Mouse (Mus musculus) forebrain, embryonic 15.5 days (tissue): ENCODE data around the gene Vmn1r237. TPM values are rescaled to one million over a fixed set of nuclear protein-coding genes. Genes with fewer than 3 reads are reported as not detected.

ENCODE experiments used
- ATAC-seq: fragments of 200-750 bp; cut with Nextera tagmentation; replicated peaks from 2 replicates; pipeline ENCODE4 v1.8.0; 2017; ENCODE audit warnings: mild to moderate bottlenecking, moderate TSS enrichment, moderate library complexity
- H3K27ac ChIP-seq: fragments of 300-500 bp; sonication (generic); replicated peaks from 2 replicates; pipeline ENCODE4 v1.5.1; 2015; ENCODE audit warnings: mild to moderate bottlenecking, inconsistent platforms
- H3K27me3 ChIP-seq: fragments of 300-500 bp; sonication (generic); 2 replicates; pipeline ENCODE4 v1.6.1; 2015; ENCODE audit warnings: inconsistent platforms
- H3K36me3 ChIP-seq: fragments of 300-500 bp; sonication (generic); 2 replicates; pipeline ENCODE4 v1.6.1; 2015; ENCODE audit warnings: mild to moderate bottlenecking, inconsistent platforms
- H3K4me1 ChIP-seq: fragments of 300-500 bp; sonication (generic); 2 replicates; pipeline ENCODE4 v1.6.1; 2015; ENCODE audit warnings: inconsistent platforms
- H3K4me2 ChIP-seq: fragments of 300-500 bp; sonication (generic); replicated peaks from 2 replicates; pipeline ENCODE4 v1.6.1; 2015; ENCODE audit warnings: mild to moderate bottlenecking, inconsistent platforms
- H3K4me3 ChIP-seq: fragments of 300-500 bp; sonication (generic); 2 replicates; pipeline ENCODE4 v1.5.1; 2015; ENCODE audit warnings: mild to moderate bottlenecking, inconsistent platforms
- H3K9ac ChIP-seq: fragments of 300-500 bp; sonication (generic); replicated peaks from 2 replicates; pipeline ENCODE4 v1.6.1; 2015; ENCODE audit warnings: mild to moderate bottlenecking, inconsistent platforms
- H3K9me3 ChIP-seq: fragments of 300-500 bp; sonication (generic); 2 replicates; pipeline ENCODE4 v1.6.1; 2016; ENCODE audit warnings: inconsistent platforms
- WGBS: fragments of 180-500 bp; shearing (Covaris S2); methylation state at CpG from one replicate; pipeline ENCODE4 v1.1.7; 2015; ENCODE audit warnings: mixed read lengths; 5-methylcytosine and 5-hydroxymethylcytosine counted together
- microRNA-seq: library from miRNA; unstranded; fragments of <30 nt; microRNA quantifications from one replicate; pipeline ENCODE4, GENCODE M21; 2016
- polyA plus RNA-seq: library from polyadenylated mRNA; unstranded; fragments of >200 nt; fragmentation: Nextera tagmentation; extraction: Ambion mirVana; gene quantifications from 2 replicates; pipeline ENCODE4 v1.2.1, GENCODE M21; 2015

The Vmn1r237 gene
- polyA plus RNA-seq = not detected in 2 replicates

DNA sequence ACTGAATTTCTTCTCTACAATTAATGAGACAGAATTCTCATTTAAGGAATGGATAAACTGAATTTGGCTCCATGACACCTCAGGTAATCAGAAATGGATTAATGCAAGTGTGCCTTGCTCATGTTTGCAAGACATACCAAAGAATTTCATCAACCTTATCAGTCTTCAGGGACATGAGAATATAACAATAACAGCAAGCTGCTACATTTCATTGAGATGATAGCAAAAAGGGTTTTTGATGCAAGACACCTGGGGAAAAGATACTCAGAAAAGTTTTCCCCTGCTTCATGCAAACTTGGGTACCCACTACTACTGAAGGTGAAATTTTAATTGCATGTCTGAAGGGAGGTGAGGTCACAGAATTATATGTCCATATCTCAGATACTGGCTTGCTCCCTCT, at the start of gene Vmn1r237:
Gene Vmn1r237, plus strand, starts transcription at position 301 of the 400 bp plus-strand sequence.
- no peak within 1 kb of the TSS for H3K4me2 ChIP-seq
- no peaks in the 10 kb centered on the region for H3K27me3 ChIP-seq
- no peaks in the 10 kb centered on the region for H3K4me1 ChIP-seq
- no peak within 1 kb of the TSS for H3K4me3 ChIP-seq
- H3K9ac ChIP-seq = no peak within 1 kb of the TSS
- no peaks in the 10 kb centered on the region for H3K36me3 ChIP-seq
- ATAC-seq = no peak
- H3K9me3 ChIP-seq = peaks cover 7% of the 10 kb centered on the region; the same call in 1 of the 2 replicates
- no peak within 1 kb of the TSS for H3K27ac ChIP-seq

DNA sequence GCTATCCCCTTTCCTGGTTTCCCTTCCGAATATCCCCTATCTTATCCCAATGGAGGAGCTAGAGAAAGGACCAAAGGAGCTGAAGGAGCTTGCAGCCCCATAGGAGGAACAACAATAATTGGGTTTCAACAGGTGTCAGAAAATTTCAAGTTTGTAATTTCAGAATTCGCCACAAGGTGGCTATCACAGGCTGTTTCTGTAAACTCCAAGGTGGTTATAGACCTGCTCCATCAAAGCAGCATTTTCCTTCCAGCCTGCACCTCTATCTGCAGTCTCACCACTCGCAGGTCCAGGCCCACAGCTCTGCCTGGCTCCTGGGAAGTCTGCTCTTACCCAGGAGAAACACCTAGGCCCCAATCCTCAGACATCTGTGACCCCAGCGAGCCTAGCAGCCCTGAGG, 39.6 kb upstream of the Vmn1r237 start:
- H3K27me3 ChIP-seq = no peaks in the 10 kb centered on the region
- no peaks in the 10 kb centered on the region for H3K9me3 ChIP-seq
- H3K4me1 ChIP-seq = no peaks in the 10 kb centered on the region
- H3K9ac ChIP-seq = no peak overlapping the region
- no peaks in the 10 kb centered on the region for H3K36me3 ChIP-seq
- WGBS = 17% methylated on average over 4 of the region's 4 CpGs
- H3K4me3 ChIP-seq = no peak overlapping the region
- no peak overlapping the region for H3K27ac ChIP-seq
- no peak overlapping the region for H3K4me2 ChIP-seq
- no peak for ATAC-seq

DNA sequence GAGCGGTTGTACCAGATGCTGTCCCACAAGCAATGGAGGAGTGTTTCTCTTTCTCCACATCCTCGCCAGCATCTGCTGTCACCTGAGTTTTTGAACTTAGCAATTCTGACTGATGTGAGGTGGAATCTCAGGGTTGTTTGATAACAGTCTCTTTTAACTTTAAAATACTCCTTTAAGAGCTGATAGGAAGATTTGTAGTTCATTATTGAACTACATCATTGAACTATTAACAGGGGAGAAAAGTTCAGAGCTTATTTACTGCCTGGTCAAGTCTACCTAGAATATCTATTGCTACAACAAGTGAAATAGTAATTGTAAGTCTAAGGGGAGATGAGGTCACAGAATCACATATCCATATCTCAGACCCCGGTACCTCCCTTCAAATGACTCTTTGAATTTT, 29.0 kb upstream of the Vmn1r237 start, which contains the start of gene Vmn1r236:
Gene Vmn1r236, plus strand, starts transcription at position 301 of the 400 bp plus-strand sequence.
- Histone ChIP-seq H3K9ac (no peak within 1 kb of the TSS), H3K4me1 (no peaks in the 10 kb centered on the region), H3K27me3 (no peaks in the 10 kb centered on the region), H3K36me3 (no peaks in the 10 kb centered on the region), H3K4me3 (no peak within 1 kb of the TSS), H3K9me3 (no peaks in the 10 kb centered on the region), H3K4me2 (no peak within 1 kb of the TSS), H3K27ac (no peak within 1 kb of the TSS)
- WGBS = 82% methylated on average over 3 of the region's 3 CpGs
- ATAC-seq = no peak

DNA sequence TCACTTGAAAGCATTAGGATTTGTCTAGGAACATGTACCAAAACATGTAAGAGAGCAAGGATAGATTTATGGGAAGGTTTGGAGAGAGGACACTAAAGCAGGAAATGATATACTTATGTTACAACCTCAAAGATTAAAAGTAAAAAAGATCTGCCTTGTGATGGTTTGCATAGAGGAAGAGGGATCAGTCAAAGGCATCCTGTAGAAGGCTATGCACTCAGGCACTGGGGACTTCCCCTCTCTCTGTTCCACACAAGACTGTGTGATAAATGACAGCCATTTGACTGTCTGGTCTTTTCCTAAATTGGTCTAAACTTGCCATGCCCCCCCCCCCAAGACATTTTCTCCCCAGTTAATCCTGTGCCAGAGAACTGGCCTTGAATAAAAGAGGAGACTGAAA, 27.3 kb upstream of the Vmn1r237 start:
- H3K4me1 ChIP-seq = no peaks in the 10 kb centered on the region
- no peak overlapping the region for H3K9ac ChIP-seq
- H3K4me2 ChIP-seq = no peak overlapping the region
- no peaks in the 10 kb centered on the region for H3K9me3 ChIP-seq
- no peak for ATAC-seq
- no peaks in the 10 kb centered on the region for H3K36me3 ChIP-seq
- no peaks in the 10 kb centered on the region for H3K27me3 ChIP-seq
- H3K27ac ChIP-seq = no peak overlapping the region
- no peak overlapping the region for H3K4me3 ChIP-seq

DNA sequence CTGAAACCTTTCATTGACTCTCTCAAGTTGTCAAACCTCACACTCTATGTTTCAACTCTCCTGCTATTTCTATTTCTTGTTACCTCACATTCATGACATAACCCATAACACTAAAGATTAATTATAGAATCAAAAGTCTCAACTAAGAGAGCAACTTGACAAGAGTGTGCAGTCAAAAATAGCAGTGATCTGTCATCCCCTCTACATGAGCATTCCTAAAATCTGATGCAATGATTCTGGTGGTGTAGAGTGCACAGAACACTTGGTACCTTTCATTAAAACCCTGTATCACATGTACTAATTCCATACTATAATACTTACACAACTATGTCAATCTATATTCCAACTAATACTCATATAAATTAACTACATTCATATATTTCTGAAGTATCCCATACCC, 22.0 kb upstream of the Vmn1r237 start:
- Histone ChIP-seq H3K4me2 (no peak overlapping the region), H3K4me3 (no peak overlapping the region), H3K27ac (no peak overlapping the region), H3K27me3 (no peaks in the 10 kb centered on the region), H3K4me1 (no peaks in the 10 kb centered on the region), H3K9me3 (no peaks in the 10 kb centered on the region), H3K9ac (no peak overlapping the region), H3K36me3 (no peaks in the 10 kb centered on the region)
- ATAC-seq = no peak

Small RNA genes lying within 50 kb of the gene (microRNA-seq; reads per million reads assigned to microRNA genes)
- not detected for gene Gm26384

Other genes starting within 250 kb of the Vmn1r237 start
- not detected in 2 replicates for gene Vmn1r234, start 85.8 kb upstream of the Vmn1r237 start, polyA plus RNA-seq
- not detected in 2 replicates for gene Vmn1r235, start 55.5 kb upstream of the Vmn1r237 start, polyA plus RNA-seq
- not detected in 2 replicates for gene Vmn1r236, start 28.9 kb upstream of the Vmn1r237 start, polyA plus RNA-seq
- 4.2 and 5.1 TPM in 2 replicates for gene Zfp677, start 71.9 kb downstream of the Vmn1r237 start, polyA plus RNA-seq
- gene Zfp54, start 111.4 kb downstream of the Vmn1r237 start, polyA plus RNA-seq = 4.3 and 5.2 TPM in 2 replicates
- 12.5 and 13.0 TPM in 2 replicates for gene Zfp51, start 138.5 kb downstream of the Vmn1r237 start, polyA plus RNA-seq
- 10.9 and 11.3 TPM in 2 replicates for gene Zfp53, start 177.1 kb downstream of the Vmn1r237 start, polyA plus RNA-seq
- 2.0 and 2.4 TPM in 2 replicates for gene Zfp52, start 223.7 kb downstream of the Vmn1r237 start, polyA plus RNA-seq